Mouse (Mus musculus) liver, embryonic 14.5 days (tissue): ENCODE results near the gene Ndufaf7. TPM values are rescaled to one million over a fixed set of nuclear protein-coding genes. Genes with fewer than 3 reads are reported as not detected.

Experiments
- ATAC-seq: fragments of 200-750 bp; cut with Nextera tagmentation; 2 replicates; pipeline ENCODE4 v1.8.0; 2017; ENCODE audit warnings: moderate number of reproducible peaks, mild to moderate bottlenecking, moderate library complexity; ENCODE audit not compliant: insufficient read depth
- DNase-seq, 3 experiments: peaks; one replicate each; pipeline ENCODE4 v3.0.0-alpha.2; 2012 to 2013; ENCODE audit warnings: low read depth in 3 of 3, low spot score in 3 of 3
- H3K27ac ChIP-seq: fragments of 300-500 bp; sonication (generic); 2 replicates; pipeline ENCODE4 v1.5.1; 2014; ENCODE audit warnings: moderate library complexity, mild to moderate bottlenecking, control low read depth, inconsistent platforms
- H3K27me3 ChIP-seq: fragments of 300-500 bp; sonication (generic); 2 replicates; pipeline ENCODE4 v1.6.1; 2014; ENCODE audit warnings: mild to moderate bottlenecking, low read length, moderate library complexity; ENCODE audit not compliant: control insufficient read depth, insufficient read depth
- H3K36me3 ChIP-seq: fragments of 300-500 bp; sonication (generic); replicated peaks from 2 replicates; pipeline ENCODE4 v1.6.1; 2014; ENCODE audit warnings: low read depth; ENCODE audit not compliant: control insufficient read depth, insufficient read depth
- H3K4me1 ChIP-seq, 2 experiments: fragments of 200-500 bp in 1 of 2; fragments of 300-500 bp in 1 of 2; sonication (generic) in 1 of 2; replicated peaks; 2 replicates each; pipeline ENCODE4 v1.6.1; 2012 to 2014; ENCODE audit warnings: antibody characterized with exemption in 1 of 2, inconsistent platforms in 1 of 2, low read length in 1 of 2; ENCODE audit not compliant: control insufficient read depth in 2 of 2, insufficient read depth in 2 of 2
- H3K4me2 ChIP-seq: fragments of 300-500 bp; sonication (generic); 2 replicates; pipeline ENCODE4 v1.6.1; 2014; ENCODE audit warnings: low read depth, mild to moderate bottlenecking, control low read depth, moderate library complexity
- H3K4me3 ChIP-seq, 2 experiments: fragments of 200-500 bp in 1 of 2; fragments of 300-500 bp in 1 of 2; sonication (generic) in 1 of 2; 2 replicates each; pipeline ENCODE4 v1.5.1; 2012 to 2014; ENCODE audit warnings: low read depth in 2 of 2, low read length in 2 of 2, mild to moderate bottlenecking in 2 of 2, control low read depth in 1 of 2, inconsistent platforms in 1 of 2, moderate library complexity in 1 of 2; ENCODE audit not compliant: insufficient read depth in 1 of 2
- H3K9ac ChIP-seq: fragments of 300-500 bp; sonication (generic); replicated peaks from 2 replicates; pipeline ENCODE4 v1.6.1; 2014; ENCODE audit warnings: mild to moderate bottlenecking, control low read depth, moderate library complexity
- H3K9me3 ChIP-seq: fragments of 300-500 bp; sonication (generic); 2 replicates; pipeline ENCODE4 v1.6.1; 2016; ENCODE audit warnings: low read length, mixed read lengths; ENCODE audit not compliant: control insufficient read depth
- CTCF ChIP-seq: IDR thresholded peaks from 2 replicates; pipeline ENCODE4 v1.5.1; 2016; ENCODE audit warnings: antibody characterized with exemption, low read depth, control low read depth
- EP300 ChIP-seq: IDR thresholded peaks from 2 replicates; pipeline ENCODE4 v1.6.1; 2016; ENCODE audit warnings: antibody characterized with exemption, low read depth
- WGBS: fragments of 180-500 bp; shearing (Covaris S2); extraction: QIAGEN DNeasy Blood & Tissue Kit; methylation state at CpG from one replicate; pipeline ENCODE4 v1.1.7; 2014; ENCODE audit not compliant: insufficient replicate concordance; 5-methylcytosine and 5-hydroxymethylcytosine counted together
- polyA plus RNA-seq, 2 experiments: library from polyadenylated mRNA; depleted of rRNA in 1 of 2; stranded (reverse) in 1 of 2; unstranded in 1 of 2; fragments of >200 nt; fragmentation: Nextera tagmentation in 1 of 2; extraction: Ambion mirVana in 1 of 2; gene quantifications; 2 replicates each; pipeline versions ENCODE4 v1.2.1 to v1.2.3; 2012 to 2014

The Ndufaf7 gene
- polyA plus RNA-seq, 2 experiments, result 11.0 to 22.5 TPM

GRCm38 (mm10) chr17:78968500-78968899 lies 31.6 kb downstream of the Ndufaf7 start:
- no peaks in the 10 kb centered on the region for H3K36me3 ChIP-seq
- DNase-seq (no peak), ATAC-seq (no peak)
- no peak overlapping the region for H3K4me2 ChIP-seq
- no peak overlapping the region for H3K27ac ChIP-seq
- no peak for TF ChIP-seq CTCF
- TF ChIP-seq EP300, result no peak
- no peaks in the 10 kb centered on the region for H3K4me1 ChIP-seq
- no peaks in the 10 kb centered on the region for H3K9me3 ChIP-seq
- no peak overlapping the region for H3K9ac ChIP-seq
- no peak overlapping the region for H3K4me3 ChIP-seq
- no peaks in the 10 kb centered on the region for H3K27me3 ChIP-seq
- WGBS, result 69% methylated on average over 3 of the region's 3 CpGs

GRCm38 (mm10) chr17:78983166-78983565 lies 46.2 kb downstream of the Ndufaf7 start:
- Histone ChIP-seq H3K27me3 (no peaks in the 10 kb centered on the region), H3K9ac (no peak overlapping the region), H3K4me1 (no peaks in the 10 kb centered on the region), H3K27ac (no peak overlapping the region), H3K4me2 (no peak overlapping the region), H3K9me3 (no peaks in the 10 kb centered on the region), H3K4me3 (no peak overlapping the region), H3K36me3 (no peaks in the 10 kb centered on the region; the same call in 1 of the 2 replicates)
- no peak for TF ChIP-seq CTCF
- TF ChIP-seq EP300, result no peak
- ATAC-seq (no peak), DNase-seq (no peak)
- WGBS, result 87% methylated on average over 8 of the region's 8 CpGs

GRCm38 (mm10) chr17:78983736-78984135 lies 46.8 kb downstream of the Ndufaf7 start:
- Histone ChIP-seq H3K4me3 (no peak overlapping the region), H3K27ac (no peak overlapping the region), H3K4me2 (no peak overlapping the region), H3K36me3 (no peaks in the 10 kb centered on the region; the same call in 1 of the 2 replicates), H3K9me3 (no peaks in the 10 kb centered on the region), H3K9ac (no peak overlapping the region), H3K4me1 (no peaks in the 10 kb centered on the region), H3K27me3 (no peaks in the 10 kb centered on the region)
- WGBS, result 69% methylated on average over 3 of the region's 3 CpGs
- DNase-seq, result no peak
- TF ChIP-seq EP300, result no peak
- no peak for TF ChIP-seq CTCF
- no peak for ATAC-seq

GRCm38 (mm10) chr17:78989015-78989414 lies 52.1 kb downstream of the Ndufaf7 start:
- no peaks in the 10 kb centered on the region for H3K36me3 ChIP-seq
- no peak overlapping the region for H3K4me2 ChIP-seq
- DNase-seq, result no peak
- TF ChIP-seq CTCF, result no peak
- TF ChIP-seq EP300, result no peak
- H3K27me3 ChIP-seq, result no peaks in the 10 kb centered on the region
- no peak overlapping the region for H3K9ac ChIP-seq
- peaks cover 0 to 5% of the 10 kb centered on the region in 2 experiments; a peak in 2 of 4 replicates for H3K4me1 ChIP-seq
- WGBS, result 56% methylated on average over 8 of the region's 8 CpGs
- H3K27ac ChIP-seq, result no peak overlapping the region
- ATAC-seq, result no peak
- no peaks in the 10 kb centered on the region for H3K9me3 ChIP-seq
- H3K4me3 ChIP-seq, result no peak overlapping the region

- no peak overlapping the region for H3K4me3 ChIP-seq
- no peak overlapping the region for H3K9ac ChIP-seq
- no peaks in the 10 kb centered on the region for H3K36me3 ChIP-seq
- WGBS, result 89% methylated on average over 2 of the region's 2 CpGs
- H3K27me3 ChIP-seq, result no peaks in the 10 kb centered on the region
- peaks cover 0 to 5% of the 10 kb centered on the region in 2 experiments; a peak in 2 of 4 replicates for H3K4me1 ChIP-seq
- H3K27ac ChIP-seq, result no peak overlapping the region
- TF ChIP-seq EP300, result no peak
- TF ChIP-seq CTCF, result no peak
- no peak for ATAC-seq
- DNase-seq, result no peak
- H3K9me3 ChIP-seq, result no peaks in the 10 kb centered on the region
- H3K4me2 ChIP-seq, result no peak overlapping the region
Observed at GRCm38 (mm10) chr17:78991549-78991948, 54.6 kb downstream of the Ndufaf7 start.
